Mouse (Mus musculus) limb, embryonic 14.5 days (tissue): ENCODE measurements around the gene Cdkl1. TPM values are rescaled to one million over a fixed set of nuclear protein-coding genes. Genes with fewer than 3 reads are reported as not detected.

Experiments used
- ATAC-seq: fragments of 200-750 bp; cut with Nextera tagmentation; 2 replicates; pipeline ENCODE4 v1.8.0; 2017; ENCODE audit warnings: low read depth, moderate number of reproducible peaks, moderate TSS enrichment; ENCODE audit not compliant: low FRiP score
- DNase-seq: peaks from one replicate; pipeline ENCODE4 v3.0.0-alpha.2; 2015; ENCODE audit warnings: low spot score
- H3K27ac ChIP-seq: fragments of 300-500 bp; sonication (generic); replicated peaks from 2 replicates; pipeline ENCODE4 v1.5.1; 2014; ENCODE audit warnings: low read depth, mild to moderate bottlenecking, low read length, moderate library complexity, mixed read lengths
- H3K27me3 ChIP-seq: fragments of 300-500 bp; sonication (generic); 2 replicates; pipeline ENCODE4 v1.6.1; 2014; ENCODE audit warnings: low read length, mixed read lengths; ENCODE audit not compliant: control insufficient read depth, insufficient read depth
- H3K36me3 ChIP-seq: fragments of 300-500 bp; sonication (generic); 2 replicates; pipeline ENCODE4 v1.6.1; 2014; ENCODE audit warnings: mild to moderate bottlenecking, low read length, moderate library complexity, mixed read lengths; ENCODE audit not compliant: control insufficient read depth, insufficient read depth
- H3K4me1 ChIP-seq: fragments of 300-500 bp; sonication (generic); 2 replicates; pipeline ENCODE4 v1.6.1; 2014; ENCODE audit warnings: antibody characterized with exemption, low read length, mixed read lengths; ENCODE audit not compliant: control insufficient read depth, insufficient read depth
- H3K4me2 ChIP-seq: fragments of 300-500 bp; sonication (generic); replicated peaks from 2 replicates; pipeline ENCODE4 v1.6.1; 2014; ENCODE audit warnings: low read depth, mild to moderate bottlenecking, low read length, moderate library complexity; ENCODE audit not compliant: severe bottlenecking
- H3K4me3 ChIP-seq: fragments of 300-500 bp; sonication (generic); replicated peaks from 2 replicates; pipeline ENCODE4 v1.5.1; 2014; ENCODE audit warnings: low read length
- H3K9ac ChIP-seq: fragments of 300-500 bp; sonication (generic); 2 replicates; pipeline ENCODE4 v1.6.1; 2014; ENCODE audit warnings: mild to moderate bottlenecking, low read depth, low read length, moderate library complexity; ENCODE audit not compliant: severe bottlenecking
- H3K9me3 ChIP-seq: fragments of 300-500 bp; sonication (generic); 2 replicates; pipeline ENCODE4 v1.6.1; 2016; ENCODE audit warnings: low read length; ENCODE audit not compliant: control insufficient read depth
- POLR2A ChIP-seq: fragments of 200-500 bp; IDR thresholded peaks from 2 replicates; pipeline ENCODE4 v1.8.0; 2012; ENCODE audit warnings: inconsistent platforms, mild to moderate bottlenecking, moderate library complexity, borderline replicate concordance; ENCODE audit not compliant: insufficient read depth, insufficient read length; ENCODE audit errors: extremely low read depth
- WGBS: fragments of 180-500 bp; shearing (Covaris S2); extraction: QIAGEN DNeasy Blood & Tissue Kit; methylation state at CpG from one replicate; pipeline ENCODE4 v1.1.7; 2014; 5-methylcytosine and 5-hydroxymethylcytosine counted together
- polyA plus RNA-seq, 2 experiments: library from polyadenylated mRNA; depleted of rRNA in 1 of 2; stranded (reverse) in 1 of 2; unstranded in 1 of 2; fragments of >200 nt; fragmentation: Nextera tagmentation in 1 of 2; extraction: Ambion mirVana in 1 of 2; gene quantifications; 2 replicates each; pipeline versions ENCODE4 v1.2.1 to v1.2.3; 2012 to 2014

The Cdkl1 gene
- polyA plus RNA-seq, 2 experiments = 1.7 to 1.9 TPM

DNA sequence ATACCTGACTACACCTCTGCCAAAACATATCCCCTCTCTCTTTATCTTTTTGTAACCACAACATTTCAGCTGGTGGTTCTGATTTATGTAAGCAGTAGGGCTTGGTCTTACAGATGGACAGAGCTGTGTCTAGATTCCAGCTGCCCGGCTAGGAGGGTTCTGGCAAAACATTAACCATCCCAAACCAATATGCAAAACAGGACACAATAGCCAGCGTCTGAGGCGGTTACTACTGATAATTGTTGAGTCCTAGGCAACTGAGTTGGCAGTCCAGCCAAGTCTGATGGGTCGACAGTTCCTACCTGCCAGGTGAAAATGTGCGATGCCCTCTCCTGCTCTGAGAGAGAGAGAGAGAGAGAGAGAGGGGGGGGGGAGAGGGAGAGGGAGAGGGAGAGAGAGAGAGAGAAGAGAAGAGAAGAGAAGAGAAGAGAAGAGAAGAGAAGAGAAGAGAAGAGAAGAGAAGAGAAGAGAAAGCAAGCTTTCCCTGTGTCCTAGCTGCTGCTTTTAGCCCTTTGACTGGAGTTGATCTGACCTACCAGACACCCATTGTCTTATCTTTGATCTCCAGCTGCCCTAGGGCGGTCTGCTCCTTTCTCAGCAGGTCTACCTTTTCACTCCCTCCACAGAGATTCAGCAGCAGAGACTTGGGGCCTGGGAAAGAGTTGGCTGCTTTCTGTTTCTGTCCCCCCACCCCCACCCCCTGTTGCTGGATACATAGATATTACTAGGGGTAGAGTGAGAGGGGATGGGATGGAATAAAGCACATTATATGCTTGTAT lies 7.6 kb downstream of the Cdkl1 start:
- Histone ChIP-seq H3K36me3 (no peaks in the 10 kb centered on the region), H3K27ac (no peak overlapping the region), H3K9ac (no peak overlapping the region), H3K4me2 (no peak overlapping the region), H3K27me3 (no peaks in the 10 kb centered on the region), H3K4me3 (no peak overlapping the region), H3K9me3 (no peaks in the 10 kb centered on the region), H3K4me1 (no peaks in the 10 kb centered on the region)
- WGBS = 67% methylated on average over 6 of the region's 6 CpGs
- no peak for TF ChIP-seq POLR2A
- ATAC-seq (no peak), DNase-seq (no peak)

- ATAC-seq = no peak
- TF ChIP-seq POLR2A = no peak
Observed at GRCm38 (mm10) chr12:69781935-69782650, 9.0 kb downstream of the Cdkl1 start.

GRCm38 (mm10) chr12:69781480-69781879 lies 9.6 kb downstream of the Cdkl1 start:
- H3K4me2 ChIP-seq = no peak overlapping the region
- no peaks in the 10 kb centered on the region for H3K27me3 ChIP-seq
- H3K4me1 ChIP-seq = 0 out of 2 replicates have a peak, but pooled peaks cover 6% of the 10 kb centered on the region
- 61% methylated on average over 8 of the region's 8 CpGs for WGBS
- DNase-seq (no peak), ATAC-seq (no peak)
- H3K4me3 ChIP-seq = no peak overlapping the region
- no peak overlapping the region for H3K9ac ChIP-seq
- no peak overlapping the region for H3K27ac ChIP-seq
- H3K36me3 ChIP-seq = no peaks in the 10 kb centered on the region
- H3K9me3 ChIP-seq = no peaks in the 10 kb centered on the region
- TF ChIP-seq POLR2A = no peak

More at GRCm38 (mm10) chr12:69781935-69782650, 9.0 kb downstream of the Cdkl1 start:
- H3K4me3 ChIP-seq = no peak overlapping the region
- H3K4me2 ChIP-seq = no peak overlapping the region
- 0 out of 2 replicates have a peak, but pooled peaks cover 5% of the 10 kb centered on the region for H3K4me1 ChIP-seq
- H3K27ac ChIP-seq = no peak overlapping the region
- 76% methylated on average over 10 of the region's 10 CpGs for WGBS
- no peak overlapping the region for H3K9ac ChIP-seq
- H3K9me3 ChIP-seq = no peaks in the 10 kb centered on the region
- no peaks in the 10 kb centered on the region for H3K36me3 ChIP-seq
- DNase-seq = no peak
- no peaks in the 10 kb centered on the region for H3K27me3 ChIP-seq

DNA sequence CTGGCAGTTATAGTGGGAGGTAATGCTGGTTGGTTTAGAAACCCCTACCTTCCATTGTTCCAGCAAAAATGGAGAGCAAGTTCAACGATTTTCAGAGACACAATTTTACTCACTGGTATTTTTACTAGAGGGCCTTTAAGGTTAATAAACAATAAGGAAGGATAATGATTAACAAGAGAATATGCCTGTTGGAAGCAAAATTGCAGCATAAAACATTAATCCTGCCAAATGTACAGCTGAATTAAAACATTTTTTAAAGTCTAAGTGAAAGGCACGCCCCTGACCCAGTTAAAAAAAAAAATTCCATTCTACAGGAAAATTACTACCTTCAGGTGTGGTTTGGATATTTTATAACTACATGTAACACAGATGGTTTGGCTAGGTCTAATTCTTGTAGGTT lies 13.1 kb downstream of the Cdkl1 start:
- H3K27ac ChIP-seq = no peak overlapping the region
- 52% methylated on average over 2 of the region's 2 CpGs for WGBS

GRCm38 (mm10) chr12:69777341-69777730 lies 13.7 kb downstream of the Cdkl1 start:
- no peak for TF ChIP-seq POLR2A
- Histone ChIP-seq H3K9me3 (no peaks in the 10 kb centered on the region), H3K9ac (no peak overlapping the region), H3K27ac (no peak overlapping the region), H3K27me3 (no peaks in the 10 kb centered on the region), H3K4me1 (0 out of 2 replicates have a peak, but pooled peaks cover 7% of the 10 kb centered on the region), H3K4me2 (no peak overlapping the region), H3K4me3 (no peak overlapping the region), H3K36me3 (no peaks in the 10 kb centered on the region)
- ATAC-seq (no peak), DNase-seq (no peak)
- 86% methylated on average over 6 of the region's 6 CpGs for WGBS

More for the DNA sequence above, 13.1 kb downstream of the Cdkl1 start:
- Histone ChIP-seq H3K9me3 (no peaks in the 10 kb centered on the region), H3K4me2 (no peak overlapping the region), H3K9ac (no peak overlapping the region), H3K4me3 (no peak overlapping the region), H3K36me3 (no peaks in the 10 kb centered on the region), H3K27me3 (no peaks in the 10 kb centered on the region), H3K4me1 (0 out of 2 replicates have a peak, but pooled peaks cover 7% of the 10 kb centered on the region)
- ATAC-seq = no peak
- TF ChIP-seq POLR2A = no peak
- no peak for DNase-seq
